Mouse (Mus musculus): ENCODE data around the gene Efcab2. TPM values are rescaled to one million over a fixed set of nuclear protein-coding genes. Genes with fewer than 3 reads are reported as not detected.

Efcab2 gene
- total and polyA plus RNA-seq, 2 experiments from 2014 or later: 2.5 to 12.7 TPM

- 98% methylated on average over 2 of the region's 2 CpGs for WGBS
These were observed 13.7 kb downstream of the Efcab2 start for GRCm38 (mm10) chr1:178419608-178420007.

GRCm38 (mm10) chr1:178423662-178424061 is 17.8 kb downstream of the Efcab2 start:
- TF ChIP-seq CTCF (IDR thresholded peaks at IDR 0.05; ENCODE audit: low read depth): no peak
- Histone ChIP-seq H3K9me3 (ENCODE audit: low read length) (no peaks in the 10 kb centered on the region), H3K27me3 (ENCODE audit: insufficient read depth, low read length) (no peaks in the 10 kb centered on the region), H3K36me3 (ENCODE audit: insufficient read depth, low read length) (no peaks in the 10 kb centered on the region), H3K4me2 (ENCODE audit: low read depth, low read length) (no peak overlapping the region), H3K4me1 (ENCODE audit: insufficient read depth, low read length) (no peaks in the 10 kb centered on the region), H3K9ac (replicated peaks; ENCODE audit: low read length) (no peak overlapping the region), H3K4me3 (ENCODE audit: low read length) (no peak overlapping the region), H3K27ac (no peak overlapping the region)
- DNase-seq (ENCODE audit: low spot score): no peak
- WGBS: 89% methylated on average over 1 of the region's 1 CpGs
- ATAC-seq: no peak

More at GRCm38 (mm10) chr1:178419608-178420007, 13.7 kb downstream of the Efcab2 start:
- Histone ChIP-seq H3K27me3 (ENCODE audit: insufficient read depth, low read length) (no peaks in the 10 kb centered on the region), H3K9ac (replicated peaks; ENCODE audit: low read length) (no peak overlapping the region), H3K4me2 (ENCODE audit: low read depth, low read length) (no peak overlapping the region), H3K36me3 (ENCODE audit: insufficient read depth, low read length) (no peaks in the 10 kb centered on the region), H3K9me3 (ENCODE audit: low read length) (no peaks in the 10 kb centered on the region), H3K27ac (no peak overlapping the region), H3K4me3 (ENCODE audit: low read length) (no peak overlapping the region), H3K4me1 (ENCODE audit: insufficient read depth, low read length) (no peaks in the 10 kb centered on the region)
- TF ChIP-seq CTCF (IDR thresholded peaks at IDR 0.05; ENCODE audit: low read depth): no peak
- DNase-seq (ENCODE audit: low spot score) (no peak), ATAC-seq (no peak)

- H3K36me3 ChIP-seq (ENCODE audit: insufficient read depth, low read length): no peaks in the 10 kb centered on the region
- no peaks in the 10 kb centered on the region for H3K4me1 ChIP-seq (ENCODE audit: insufficient read depth, low read length)
- H3K4me2 ChIP-seq (ENCODE audit: low read depth, low read length): no peak overlapping the region
- ATAC-seq (no peak), DNase-seq (ENCODE audit: low spot score) (no peak)
- no peaks in the 10 kb centered on the region for H3K9me3 ChIP-seq (ENCODE audit: low read length)
- 89% methylated on average over 4 of the region's 4 CpGs for WGBS
- H3K27ac ChIP-seq: no peak overlapping the region
- H3K9ac ChIP-seq (replicated peaks; ENCODE audit: low read length): no peak overlapping the region
- TF ChIP-seq CTCF (IDR thresholded peaks at IDR 0.05; ENCODE audit: low read depth): no peak
- H3K4me3 ChIP-seq (ENCODE audit: low read length): no peak overlapping the region
- no peaks in the 10 kb centered on the region for H3K27me3 ChIP-seq (ENCODE audit: insufficient read depth, low read length)
These were observed 25.9 kb downstream of the Efcab2 start for GRCm38 (mm10) chr1:178431619-178432444.

- Histone ChIP-seq H3K27ac (no peak overlapping the region), H3K4me2 (ENCODE audit: low read depth, low read length) (no peak overlapping the region), H3K9me3 (ENCODE audit: low read length) (no peaks in the 10 kb centered on the region), H3K4me1 (ENCODE audit: insufficient read depth, low read length) (no peaks in the 10 kb centered on the region), H3K9ac (replicated peaks; ENCODE audit: low read length) (no peak overlapping the region), H3K4me3 (ENCODE audit: low read length) (no peak overlapping the region), H3K36me3 (ENCODE audit: insufficient read depth, low read length) (no peaks in the 10 kb centered on the region), H3K27me3 (ENCODE audit: insufficient read depth, low read length) (no peaks in the 10 kb centered on the region)
- DNase-seq (ENCODE audit: low spot score): no peak
- TF ChIP-seq CTCF (IDR thresholded peaks at IDR 0.05; ENCODE audit: low read depth): no peak
- ATAC-seq: no peak
- WGBS: 84% methylated on average over 1 of the region's 1 CpGs
These were observed 27.7 kb downstream of the Efcab2 start for GRCm38 (mm10) chr1:178433619-178434018.

GRCm38 (mm10) chr1:178444407-178444806 is 38.5 kb downstream of the Efcab2 start:
- H3K9ac ChIP-seq (replicated peaks; ENCODE audit: low read length): no peak overlapping the region
- 59% methylated on average over 3 of the region's 3 CpGs for WGBS
- DNase-seq (ENCODE audit: low spot score): no peak

GRCm38 (mm10) chr1:178447036-178447435 is 41.2 kb downstream of the Efcab2 start:
- Histone ChIP-seq H3K4me1 (ENCODE audit: insufficient read depth, low read length) (no peaks in the 10 kb centered on the region), H3K4me3 (ENCODE audit: low read length) (no peak overlapping the region), H3K27ac (no peak overlapping the region), H3K9me3 (ENCODE audit: low read length) (no peaks in the 10 kb centered on the region), H3K4me2 (ENCODE audit: low read depth, low read length) (no peak overlapping the region), H3K9ac (replicated peaks; ENCODE audit: low read length) (no peak overlapping the region), H3K27me3 (ENCODE audit: insufficient read depth, low read length) (no peaks in the 10 kb centered on the region), H3K36me3 (ENCODE audit: insufficient read depth, low read length) (no peaks in the 10 kb centered on the region)
- TF ChIP-seq CTCF (IDR thresholded peaks at IDR 0.05; ENCODE audit: low read depth): no peak
- DNase-seq (ENCODE audit: low spot score): no peak
- 98% methylated on average over 1 of the region's 1 CpGs for WGBS
- ATAC-seq: no peak

More at GRCm38 (mm10) chr1:178444407-178444806, 38.5 kb downstream of the Efcab2 start:
- ATAC-seq: no peak
- Histone ChIP-seq H3K4me3 (ENCODE audit: low read length) (no peak overlapping the region), H3K27me3 (ENCODE audit: insufficient read depth, low read length) (no peaks in the 10 kb centered on the region), H3K4me1 (ENCODE audit: insufficient read depth, low read length) (no peaks in the 10 kb centered on the region), H3K4me2 (ENCODE audit: low read depth, low read length) (no peak overlapping the region), H3K36me3 (ENCODE audit: insufficient read depth, low read length) (no peaks in the 10 kb centered on the region), H3K27ac (no peak overlapping the region), H3K9me3 (ENCODE audit: low read length) (no peaks in the 10 kb centered on the region)
- no peak for TF ChIP-seq CTCF (IDR thresholded peaks at IDR 0.05; ENCODE audit: low read depth)

- Histone ChIP-seq H3K27ac (no peak overlapping the region), H3K9ac (replicated peaks; ENCODE audit: low read length) (no peak overlapping the region), H3K4me1 (ENCODE audit: insufficient read depth, low read length) (no peaks in the 10 kb centered on the region), H3K27me3 (ENCODE audit: insufficient read depth, low read length) (no peaks in the 10 kb centered on the region), H3K9me3 (ENCODE audit: low read length) (no peaks in the 10 kb centered on the region), H3K4me3 (ENCODE audit: low read length) (no peak overlapping the region), H3K36me3 (ENCODE audit: insufficient read depth, low read length) (no peaks in the 10 kb centered on the region), H3K4me2 (ENCODE audit: low read depth, low read length) (no peak overlapping the region)
- WGBS: 60% methylated on average over 6 of the region's 6 CpGs
- no peak for TF ChIP-seq CTCF (IDR thresholded peaks at IDR 0.05; ENCODE audit: low read depth)
- no peak for DNase-seq (ENCODE audit: low spot score)
- no peak for ATAC-seq
These were observed 42.4 kb downstream of the Efcab2 start for GRCm38 (mm10) chr1:178448271-178448744.

Measured in hindbrain, postnatal 0 days (tissue).